8 mouse cellular contexts compared by ENCODE assay signal in genomic region chr16:91314114-91314775, GRCm38 (mm10). TPM values are rescaled to one million over a fixed set of nuclear protein-coding genes. Genes with fewer than 3 reads are reported as not detected.
DNase-seq lines count a peak whose midpoint lies in the region; ATAC-seq lines count a peak whose summit lies in the region.

No protein-coding gene starts in this region.

- H3K36me3 ChIP-seq in hindbrain, embryonic 10.5 days: no peaks in the 10 kb centered on the region
- no peaks in the 10 kb centered on the region for H3K36me3 ChIP-seq in hindbrain, embryonic 12.5 days
- H3K36me3 ChIP-seq in embryonic facial prominence, embryonic 11.5 days (replicated peaks; ENCODE audit: control insufficient read depth, insufficient read depth, low read depth, low read length): no peaks in the 10 kb centered on the region
- no peaks in the 10 kb centered on the region for H3K36me3 ChIP-seq in limb, embryonic 11.5 days (ENCODE audit: control insufficient read depth, insufficient read depth, low read length)
- no peaks in the 10 kb centered on the region for H3K36me3 ChIP-seq in midbrain, embryonic 15.5 days (replicated peaks)

- H3K9ac ChIP-seq in hindbrain, embryonic 12.5 days: no peak overlapping the region
- H3K9ac ChIP-seq in embryonic facial prominence, embryonic 11.5 days (replicated peaks; ENCODE audit: low read length): no peak overlapping the region
- no peak overlapping the region for H3K9ac ChIP-seq in limb, embryonic 11.5 days (ENCODE audit: low read length)
- H3K9ac ChIP-seq in midbrain, embryonic 15.5 days: no peak overlapping the region

- peak; percentile 82 for DNase-seq in hindbrain, embryonic 10.5 days (ENCODE audit: low spot score)
- DNase-seq in embryonic facial prominence, embryonic 11.5 days (ENCODE audit: low spot score): peak; percentile 85
- peak; percentile 90 for DNase-seq in heart, adult 11 months
- peak; percentile 63 to 70 for DNase-seq in kidney, adult 8-10 months
- DNase-seq in limb, embryonic 11.5 days (ENCODE audit: low spot score): peak; percentile 88
- DNase-seq in spleen, postnatal 10 days (ENCODE audit: low spot score in 2 of 2): peak; percentile 33 to 72

- peaks cover 100% of the 10 kb centered on the region for H3K27me3 ChIP-seq in hindbrain, embryonic 10.5 days (ENCODE audit: insufficient read depth, poor library complexity, severe bottlenecking)
- H3K27me3 ChIP-seq in hindbrain, embryonic 12.5 days: peaks cover 92% of the 10 kb centered on the region
- H3K27me3 ChIP-seq in embryonic facial prominence, embryonic 11.5 days (ENCODE audit: control insufficient read depth, insufficient read depth, low read length): no peaks in the 10 kb centered on the region
- peaks cover 6% of the 10 kb centered on the region; the same call in 1 of the 2 replicates for H3K27me3 ChIP-seq in limb, embryonic 11.5 days (ENCODE audit: control insufficient read depth, insufficient read depth, low read length)
- H3K27me3 ChIP-seq in midbrain, embryonic 15.5 days (replicated peaks): peaks cover 14% of the 10 kb centered on the region

- no peaks in the 10 kb centered on the region for H3K9me3 ChIP-seq in hindbrain, embryonic 10.5 days
- no peaks in the 10 kb centered on the region for H3K9me3 ChIP-seq in hindbrain, embryonic 12.5 days (replicated peaks)
- no peaks in the 10 kb centered on the region for H3K9me3 ChIP-seq in embryonic facial prominence, embryonic 11.5 days (replicated peaks; ENCODE audit: control insufficient read depth, low read length)
- H3K9me3 ChIP-seq in limb, embryonic 11.5 days (ENCODE audit: control insufficient read depth, low read length): no peaks in the 10 kb centered on the region
- no peaks in the 10 kb centered on the region for H3K9me3 ChIP-seq in midbrain, embryonic 15.5 days

- no peak overlapping the region for H3K4me2 ChIP-seq in hindbrain, embryonic 12.5 days (replicated peaks)
- H3K4me2 ChIP-seq in embryonic facial prominence, embryonic 11.5 days (ENCODE audit: low read depth, low read length): no peak overlapping the region
- no peak overlapping the region for H3K4me2 ChIP-seq in limb, embryonic 11.5 days (ENCODE audit: low read depth, severe bottlenecking)
- 0 out of 2 replicates have a peak overlapping the region, but pooled peaks have one; percentile 8 for H3K4me2 ChIP-seq in midbrain, embryonic 15.5 days

- no peak overlapping the region for H3K27ac ChIP-seq in hindbrain, embryonic 10.5 days
- no peak overlapping the region for H3K27ac ChIP-seq in hindbrain, embryonic 12.5 days
- no peak overlapping the region for H3K27ac ChIP-seq in embryonic facial prominence, embryonic 11.5 days (replicated peaks; ENCODE audit: low read depth, low read length)
- no peak overlapping the region for H3K27ac ChIP-seq in limb, embryonic 11.5 days (replicated peaks; ENCODE audit: low read depth, low read length)
- no peak overlapping the region for H3K27ac ChIP-seq in midbrain, embryonic 15.5 days

- no peak for ATAC-seq in hindbrain, embryonic 12.5 days (ENCODE audit: low FRiP score)
- ATAC-seq in embryonic facial prominence, embryonic 11.5 days (replicated peaks; ENCODE audit: insufficient number of reproducible peaks, low FRiP score, low TSS enrichment, low read depth): no peak
- peak; percentile 51; the same call in 1 of the 2 replicates for ATAC-seq in limb, embryonic 11.5 days (ENCODE audit: insufficient number of reproducible peaks, low FRiP score, low TSS enrichment, low read depth)
- ATAC-seq in midbrain, embryonic 15.5 days (replicated peaks): 0 out of 2 replicates have a peak, but pooled peaks have one; percentile 20

- peaks cover 34% of the 10 kb centered on the region for H3K4me1 ChIP-seq in hindbrain, embryonic 10.5 days (replicated peaks)
- H3K4me1 ChIP-seq in hindbrain, embryonic 12.5 days: peaks cover 12% of the 10 kb centered on the region
- no peaks in the 10 kb centered on the region for H3K4me1 ChIP-seq in embryonic facial prominence, embryonic 11.5 days (ENCODE audit: control insufficient read depth, insufficient read depth, low read length)
- 0 out of 2 replicates have a peak, but pooled peaks cover 2% of the 10 kb centered on the region for H3K4me1 ChIP-seq in limb, embryonic 11.5 days (ENCODE audit: control insufficient read depth, insufficient read depth, low read length)
- peaks cover 9% of the 10 kb centered on the region for H3K4me1 ChIP-seq in midbrain, embryonic 15.5 days

- H3K4me3 ChIP-seq in hindbrain, embryonic 10.5 days: no peak overlapping the region
- no peak overlapping the region for H3K4me3 ChIP-seq in hindbrain, embryonic 12.5 days
- H3K4me3 ChIP-seq in embryonic facial prominence, embryonic 11.5 days (ENCODE audit: low read depth, low read length): no peak overlapping the region
- H3K4me3 ChIP-seq in limb, embryonic 11.5 days (ENCODE audit: low read depth, low read length): no peak overlapping the region
- no peak overlapping the region for H3K4me3 ChIP-seq in midbrain, embryonic 15.5 days

- 7% methylated on average over 19 of the region's 19 CpGs for WGBS in hindbrain, embryonic 10.5 days
- WGBS in hindbrain, embryonic 12.5 days: 7% methylated on average over 19 of the region's 19 CpGs
- WGBS in embryonic facial prominence, embryonic 11.5 days: 7% methylated on average over 19 of the region's 19 CpGs
- WGBS in limb, embryonic 11.5 days: 9% methylated on average over 19 of the region's 19 CpGs
- 5% methylated on average over 19 of the region's 19 CpGs for WGBS in midbrain, embryonic 15.5 days

RNA-seq across cellular contexts. Expression of gene Olig1, which starts 44.7 kb away (rescaled TPM):
- 1.4 and 1.5 TPM in 2 replicates for polyA plus RNA-seq in hindbrain, embryonic 10.5 days (2016; fragmentation: Nextera tagmentation; extraction: Ambion mirVana)
- polyA plus RNA-seq in hindbrain, embryonic 12.5 days (2016; fragmentation: Nextera tagmentation; extraction: Ambion mirVana): 2.7 and 5.2 TPM in 2 replicates
- 2.5 and 2.7 TPM in 2 replicates for polyA plus RNA-seq in embryonic facial prominence, embryonic 11.5 days (2014; fragmentation: Nextera tagmentation; extraction: Ambion mirVana)
- 0.13 TPM in 1 of 2 replicates, not detected in the other for polyA plus RNA-seq in limb, embryonic 11.5 days (2014; fragmentation: Nextera tagmentation; extraction: Ambion mirVana)
- 79.2 and 81.5 TPM in 2 replicates for polyA plus RNA-seq in midbrain, embryonic 15.5 days (2015; fragmentation: Nextera tagmentation; extraction: Ambion mirVana)

RNA-seq across cellular contexts. Expression of gene Ifnar2, which starts 58.3 kb away (rescaled TPM):
- 27.8 and 29.3 TPM in 2 replicates for polyA plus RNA-seq in hindbrain, embryonic 10.5 days (2016; fragmentation: Nextera tagmentation; extraction: Ambion mirVana)
- 34.0 and 34.1 TPM in 2 replicates for polyA plus RNA-seq in hindbrain, embryonic 12.5 days (2016; fragmentation: Nextera tagmentation; extraction: Ambion mirVana)
- polyA plus RNA-seq in embryonic facial prominence, embryonic 11.5 days (2014; fragmentation: Nextera tagmentation; extraction: Ambion mirVana): 36.2 and 36.3 TPM in 2 replicates
- 39.2 and 39.3 TPM in 2 replicates for polyA plus RNA-seq in limb, embryonic 11.5 days (2014; fragmentation: Nextera tagmentation; extraction: Ambion mirVana)
- 33.5 and 36.7 TPM in 2 replicates for polyA plus RNA-seq in midbrain, embryonic 15.5 days (2015; fragmentation: Nextera tagmentation; extraction: Ambion mirVana)

Comparison
In these comparisons a context has a peak if more than half of its experiments do, and no peak if none do; other contexts are left out.
1. ATAC-seq: peak in limb, embryonic 11.5 days (single experiment) and midbrain, embryonic 15.5 days (single experiment); none in hindbrain, embryonic 12.5 days (single experiment) and embryonic facial prominence, embryonic 11.5 days (single experiment).
2. RNA of gene Olig1, which starts 44.7 kb away (polyA plus RNA-seq): 79.2 to 81.5 TPM in midbrain, embryonic 15.5 days; 2.7 to 5.2 TPM in hindbrain, embryonic 12.5 days, 2.5 to 2.7 TPM in embryonic facial prominence, embryonic 11.5 days, 1.4 to 1.5 TPM in hindbrain, embryonic 10.5 days and 0.13 TPM in limb, embryonic 11.5 days; every median in the first group is over 10 times any median in the second.
3. Peak in every context shown above with its lines, with median percentiles within 50 percentile points of each other: DNase-seq.